Mouse (Mus musculus) embryonic fibroblast, embryonic 13.5 days (primary cell): ENCODE measurements around the gene Osbpl8.

Experiments
- CTCF ChIP-seq: IDR thresholded peaks from 2 replicates; pipeline ENCODE4 v1.5.1; 2011; ENCODE audit warnings: mild to moderate bottlenecking, control low read depth, low read length, moderate library complexity, borderline replicate concordance; ENCODE audit not compliant: insufficient read depth
- POLR2A ChIP-seq: IDR thresholded peaks from 2 replicates; pipeline ENCODE4 v1.6.1; 2011; ENCODE audit warnings: low read depth, mild to moderate bottlenecking, control low read depth, low read length, moderate library complexity

DNA sequence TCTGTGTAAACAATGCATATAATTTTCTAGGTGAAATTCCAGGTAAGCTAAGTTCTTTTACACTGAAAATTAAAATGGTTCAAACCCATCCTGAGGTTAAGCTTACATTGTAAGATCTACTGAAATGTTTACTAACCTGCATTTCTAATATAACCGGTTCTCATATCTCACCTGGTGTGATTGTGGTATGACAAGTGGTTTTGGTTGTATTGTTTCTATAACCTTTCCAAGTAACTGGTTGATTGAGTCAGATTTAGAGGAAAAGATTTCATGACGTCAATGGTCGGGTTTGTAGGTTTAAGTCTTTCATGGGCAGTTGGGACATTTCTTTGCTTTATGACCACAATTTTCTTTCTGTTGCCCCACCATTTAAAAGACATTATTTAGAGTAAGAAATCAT is 49.5 kb downstream of the Osbpl8 start:
- no peak for TF ChIP-seq POLR2A
- no peak for TF ChIP-seq CTCF
